Mouse (Mus musculus) midbrain, embryonic 14.5 days (tissue): ENCODE results near the gene Ephb2. TPM values are rescaled to one million over a fixed set of nuclear protein-coding genes. Genes with fewer than 3 reads are reported as not detected.

Experiments
- ATAC-seq: fragments of 200-750 bp; cut with Nextera tagmentation; 2 replicates; pipeline ENCODE4 v1.8.0; 2017; ENCODE audit warnings: moderate number of reproducible peaks, moderate library complexity; ENCODE audit not compliant: low FRiP score, low TSS enrichment
- DNase-seq: peaks from one replicate; pipeline ENCODE4 v3.0.0-alpha.2; 2015
- H3K27ac ChIP-seq: fragments of 300-500 bp; sonication (generic); replicated peaks from 2 replicates; pipeline ENCODE4 v1.5.1; 2014; ENCODE audit warnings: mild to moderate bottlenecking, low read depth, low read length, moderate library complexity
- H3K27me3 ChIP-seq: fragments of 300-500 bp; sonication (generic); 2 replicates; pipeline ENCODE4 v1.6.1; 2014; ENCODE audit warnings: low read length, control low read depth, mixed read lengths; ENCODE audit not compliant: control insufficient read depth, insufficient read depth
- H3K36me3 ChIP-seq: fragments of 300-500 bp; sonication (generic); 2 replicates; pipeline ENCODE4 v1.6.1; 2014; ENCODE audit warnings: low read length, control low read depth; ENCODE audit not compliant: control insufficient read depth, insufficient read depth
- H3K4me1 ChIP-seq: fragments of 300-500 bp; sonication (generic); 2 replicates; pipeline ENCODE4 v1.6.1; 2014; ENCODE audit warnings: mild to moderate bottlenecking, antibody characterized with exemption, low read length, control low read depth; ENCODE audit not compliant: control insufficient read depth, insufficient read depth
- H3K4me2 ChIP-seq: fragments of 300-500 bp; sonication (generic); 2 replicates; pipeline ENCODE4 v1.6.1; 2014; ENCODE audit warnings: mild to moderate bottlenecking, low read length, moderate library complexity
- H3K4me3 ChIP-seq: fragments of 300-500 bp; sonication (generic); replicated peaks from 2 replicates; pipeline ENCODE4 v1.5.1; 2014; ENCODE audit warnings: low read depth, low read length
- H3K9ac ChIP-seq: fragments of 300-500 bp; sonication (generic); replicated peaks from 2 replicates; pipeline ENCODE4 v1.6.1; 2014; ENCODE audit warnings: mild to moderate bottlenecking, low read length, moderate library complexity
- H3K9me3 ChIP-seq: fragments of 300-500 bp; sonication (generic); 2 replicates; pipeline ENCODE4 v1.6.1; 2016; ENCODE audit warnings: low read length, control low read depth, mixed read lengths; ENCODE audit not compliant: control insufficient read depth
- WGBS: fragments of 180-500 bp; shearing (Covaris S2); extraction: QIAGEN DNeasy Blood & Tissue Kit; methylation state at CpG from one replicate; pipeline ENCODE4 v1.1.7; 2014; 5-methylcytosine and 5-hydroxymethylcytosine counted together
- polyA plus RNA-seq: library from polyadenylated mRNA; unstranded; fragments of >200 nt; fragmentation: Nextera tagmentation; extraction: Ambion mirVana; gene quantifications from 2 replicates; pipeline ENCODE4 v1.2.1, GENCODE M21; 2014

Gene Ephb2
- polyA plus RNA-seq, 1 experiment from 2014 or later: 32.8 TPM

- no peak overlapping the region for H3K4me2 ChIP-seq
- 62% methylated on average over 22 of the region's 22 CpGs for WGBS
- H3K4me1 ChIP-seq: peaks cover 29% of the 10 kb centered on the region
- no peak overlapping the region for H3K9ac ChIP-seq
- H3K27me3 ChIP-seq: no peaks in the 10 kb centered on the region
- DNase-seq: peak; percentile 40
- no peak overlapping the region for H3K4me3 ChIP-seq
- H3K27ac ChIP-seq: 0 out of 2 replicates have a peak overlapping the region, but pooled peaks have one; percentile 8
- H3K36me3 ChIP-seq: no peaks in the 10 kb centered on the region
- H3K9me3 ChIP-seq: no peaks in the 10 kb centered on the region
- no peak for ATAC-seq
Measured at GRCm38 (mm10) chr4:136783552-136784150, 52.1 kb downstream of the Ephb2 start.

- no peak overlapping the region for H3K4me2 ChIP-seq
- no peaks in the 10 kb centered on the region for H3K27me3 ChIP-seq
- no peaks in the 10 kb centered on the region for H3K9me3 ChIP-seq
- no peak overlapping the region for H3K4me3 ChIP-seq
- 92% methylated on average over 1 of the region's 1 CpGs for WGBS
- DNase-seq (no peak), ATAC-seq (no peak)
- H3K4me1 ChIP-seq: peaks cover 27% of the 10 kb centered on the region
- no peak overlapping the region for H3K9ac ChIP-seq
- H3K27ac ChIP-seq: no peak overlapping the region
- H3K36me3 ChIP-seq: no peaks in the 10 kb centered on the region
Measured at GRCm38 (mm10) chr4:136782579-136782925, 53.2 kb downstream of the Ephb2 start.

GRCm38 (mm10) chr4:136781868-136782578, 53.8 kb downstream of the Ephb2 start:
- no peak for ATAC-seq
- no peak for DNase-seq
- no peak overlapping the region for H3K9ac ChIP-seq
- H3K9me3 ChIP-seq: no peaks in the 10 kb centered on the region
- no peaks in the 10 kb centered on the region for H3K27me3 ChIP-seq
- WGBS: 85% methylated on average over 13 of the region's 13 CpGs
- no peaks in the 10 kb centered on the region for H3K36me3 ChIP-seq
- H3K27ac ChIP-seq: no peak overlapping the region
- peaks cover 25% of the 10 kb centered on the region for H3K4me1 ChIP-seq
- no peak overlapping the region for H3K4me2 ChIP-seq
- H3K4me3 ChIP-seq: no peak overlapping the region

- no peak overlapping the region for H3K4me3 ChIP-seq
- no peak for ATAC-seq
- no peak for DNase-seq
- no peaks in the 10 kb centered on the region for H3K27me3 ChIP-seq
- no peak overlapping the region for H3K9ac ChIP-seq
- H3K4me2 ChIP-seq: no peak overlapping the region
- no peaks in the 10 kb centered on the region for H3K36me3 ChIP-seq
- WGBS: 80% methylated on average over 20 of the region's 20 CpGs
- peaks cover 19% of the 10 kb centered on the region for H3K4me1 ChIP-seq
- H3K9me3 ChIP-seq: no peaks in the 10 kb centered on the region
- 0 out of 2 replicates have a peak overlapping the region, but pooled peaks have one; percentile 26 for H3K27ac ChIP-seq
Measured at GRCm38 (mm10) chr4:136780201-136780895, 55.4 kb downstream of the Ephb2 start.

- Histone ChIP-seq H3K4me3 (no peak overlapping the region), H3K4me2 (no peak overlapping the region), H3K27ac (0 out of 2 replicates have a peak overlapping the region, but pooled peaks have one; percentile 20), H3K36me3 (no peaks in the 10 kb centered on the region), H3K27me3 (no peaks in the 10 kb centered on the region), H3K9me3 (no peaks in the 10 kb centered on the region), H3K9ac (no peak overlapping the region), H3K4me1 (peaks cover 27% of the 10 kb centered on the region)
- no peak for ATAC-seq
- 91% methylated on average over 11 of the region's 11 CpGs for WGBS
- no peak for DNase-seq
Measured at GRCm38 (mm10) chr4:136779156-136779555, 56.6 kb downstream of the Ephb2 start.

- H3K27ac ChIP-seq: no peak overlapping the region
- no peak overlapping the region for H3K9ac ChIP-seq
Measured at GRCm38 (mm10) chr4:136776471-136776892, 59.3 kb downstream of the Ephb2 start.

GRCm38 (mm10) chr4:136775903-136776302, 59.9 kb downstream of the Ephb2 start:
- Histone ChIP-seq H3K4me2 (no peak overlapping the region), H3K4me1 (peaks cover 52% of the 10 kb centered on the region), H3K4me3 (no peak overlapping the region), H3K9me3 (no peaks in the 10 kb centered on the region), H3K36me3 (peaks cover 6% of the 10 kb centered on the region), H3K9ac (no peak overlapping the region), H3K27me3 (no peaks in the 10 kb centered on the region), H3K27ac (no peak overlapping the region)
- WGBS: 91% methylated on average over 2 of the region's 2 CpGs
- no peak for DNase-seq
- ATAC-seq: no peak

More at GRCm38 (mm10) chr4:136776471-136776892, 59.3 kb downstream of the Ephb2 start:
- H3K4me3 ChIP-seq: no peak overlapping the region
- H3K4me1 ChIP-seq: peaks cover 52% of the 10 kb centered on the region
- ATAC-seq (no peak), DNase-seq (no peak)
- no peaks in the 10 kb centered on the region for H3K9me3 ChIP-seq
- H3K36me3 ChIP-seq: no peaks in the 10 kb centered on the region
- H3K4me2 ChIP-seq: no peak overlapping the region
- H3K27me3 ChIP-seq: no peaks in the 10 kb centered on the region
- WGBS: 20% methylated on average over 9 of the region's 9 CpGs

GRCm38 (mm10) chr4:136774201-136774600, 61.6 kb downstream of the Ephb2 start:
- Histone ChIP-seq H3K27ac (0 out of 2 replicates have a peak overlapping the region, but pooled peaks have one; percentile 32), H3K4me2 (no peak overlapping the region), H3K36me3 (peaks cover 18% of the 10 kb centered on the region), H3K4me3 (no peak overlapping the region), H3K9ac (no peak overlapping the region), H3K9me3 (no peaks in the 10 kb centered on the region), H3K4me1 (peaks cover 43% of the 10 kb centered on the region), H3K27me3 (no peaks in the 10 kb centered on the region)
- DNase-seq (no peak), ATAC-seq (no peak)
- WGBS: 47% methylated on average over 3 of the region's 3 CpGs
